Mouse (Mus musculus) lung, embryonic 15.5 days (tissue): Measurements from ENCODE around the gene Plekha6. TPM values are rescaled to one million over a fixed set of nuclear protein-coding genes. Genes with fewer than 3 reads are reported as not detected.
"Not testable (repeated sequence)": the region's sequence is repeated elsewhere in the genome, so short reads cannot be mapped to it uniquely, and the experiment has no call there.

Source experiments
- ATAC-seq: fragments of 200-750 bp; cut with Nextera tagmentation; 2 replicates; pipeline ENCODE4 v1.8.0; 2017; ENCODE audit warnings: moderate number of reproducible peaks, borderline replicate concordance; ENCODE audit not compliant: low FRiP score, low TSS enrichment; ENCODE audit errors: extremely low read depth
- H3K27ac ChIP-seq: fragments of 300-500 bp; sonication (generic); 2 replicates; pipeline ENCODE4 v1.5.1; 2015; ENCODE audit warnings: moderate library complexity, mild to moderate bottlenecking, inconsistent platforms
- H3K27me3 ChIP-seq: fragments of 300-500 bp; sonication (generic); 2 replicates; pipeline ENCODE4 v1.6.1; 2015; ENCODE audit warnings: inconsistent platforms
- H3K36me3 ChIP-seq: fragments of 300-500 bp; sonication (generic); 2 replicates; pipeline ENCODE4 v1.6.1; 2015; ENCODE audit warnings: inconsistent platforms
- H3K4me1 ChIP-seq: fragments of 300-500 bp; sonication (generic); 2 replicates; pipeline ENCODE4 v1.6.1; 2015; ENCODE audit warnings: inconsistent platforms
- H3K4me2 ChIP-seq: fragments of 300-500 bp; sonication (generic); 2 replicates; pipeline ENCODE4 v1.6.1; 2015; ENCODE audit warnings: inconsistent platforms, mild to moderate bottlenecking, moderate library complexity
- H3K4me3 ChIP-seq: fragments of 300-500 bp; sonication (generic); 2 replicates; pipeline ENCODE4 v1.5.1; 2015; ENCODE audit warnings: mild to moderate bottlenecking, inconsistent platforms
- H3K9ac ChIP-seq: fragments of 300-500 bp; sonication (generic); 2 replicates; pipeline ENCODE4 v1.6.1; 2015; ENCODE audit warnings: inconsistent platforms
- H3K9me3 ChIP-seq: fragments of 300-500 bp; sonication (generic); 2 replicates; pipeline ENCODE4 v1.6.1; 2016; ENCODE audit warnings: inconsistent platforms
- WGBS: fragments of 180-500 bp; shearing (Covaris S2); methylation state at CpG from one replicate; pipeline ENCODE4 v1.1.7; 2015; 5-methylcytosine and 5-hydroxymethylcytosine counted together
- polyA plus RNA-seq: library from polyadenylated mRNA; unstranded; fragments of >200 nt; fragmentation: Nextera tagmentation; extraction: Ambion mirVana; gene quantifications from 2 replicates; pipeline ENCODE4 v1.2.1, GENCODE M21; 2015

Plekha6 gene
- polyA plus RNA-seq, 1 experiment from 2014 or later = 7.6 TPM

DNA sequence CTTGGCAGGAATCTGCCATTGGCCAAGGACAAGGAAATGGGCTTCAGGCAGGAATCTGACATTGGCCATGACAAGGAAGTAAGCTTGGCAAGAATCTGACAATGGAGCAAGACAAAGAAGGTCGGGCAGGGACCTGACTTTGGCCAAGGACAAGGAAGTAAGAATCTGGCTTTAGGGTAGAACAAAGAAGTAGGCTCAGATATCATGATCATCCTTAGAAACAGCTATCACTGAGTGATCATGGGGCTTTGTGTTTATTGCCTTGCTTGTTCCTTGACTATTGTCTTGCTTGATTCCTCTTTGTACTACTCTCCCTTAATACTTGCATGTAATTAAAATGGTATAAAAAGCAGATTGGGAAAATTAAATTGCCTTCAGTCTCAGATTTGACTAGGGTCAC is 176.4 kb downstream of the Plekha6 start:
- H3K36me3 ChIP-seq, H3K4me2 ChIP-seq, H3K4me1 ChIP-seq, H3K9me3 ChIP-seq, ATAC-seq, H3K4me3 ChIP-seq, H3K9ac ChIP-seq, H3K27me3 ChIP-seq, H3K27ac ChIP-seq: not testable (repeated sequence)
- WGBS = 73% methylated on average over 1 of the region's 1 CpGs

DNA sequence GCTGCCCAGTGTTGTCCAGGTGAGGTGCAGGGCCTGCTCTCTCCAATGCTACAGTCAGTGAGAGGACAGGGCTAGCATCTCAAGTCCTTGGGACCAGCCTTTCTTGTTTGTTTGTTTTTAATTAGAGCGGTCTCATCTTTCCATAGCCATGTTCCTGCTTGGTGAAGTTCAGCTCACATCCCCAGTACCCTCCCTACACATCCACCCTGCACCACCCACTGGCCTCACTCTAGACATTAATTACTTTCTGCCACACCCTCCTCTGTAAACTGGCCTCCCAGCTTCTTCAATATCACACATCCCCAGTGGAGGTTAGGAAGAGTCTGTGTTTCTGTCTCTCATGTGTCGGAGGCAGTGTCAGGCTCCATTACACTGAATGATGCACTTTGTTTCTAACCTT is 180.3 kb downstream of the Plekha6 start:
- Histone ChIP-seq H3K9me3 (no peaks in the 10 kb centered on the region), H3K4me1 (no peaks in the 10 kb centered on the region), H3K27me3 (no peaks in the 10 kb centered on the region), H3K9ac (no peak overlapping the region), H3K36me3 (no peaks in the 10 kb centered on the region), H3K27ac (no peak overlapping the region), H3K4me2 (no peak overlapping the region), H3K4me3 (no peak overlapping the region)
- 85% methylated on average over 2 of the region's 2 CpGs for WGBS
- ATAC-seq = no peak

DNA sequence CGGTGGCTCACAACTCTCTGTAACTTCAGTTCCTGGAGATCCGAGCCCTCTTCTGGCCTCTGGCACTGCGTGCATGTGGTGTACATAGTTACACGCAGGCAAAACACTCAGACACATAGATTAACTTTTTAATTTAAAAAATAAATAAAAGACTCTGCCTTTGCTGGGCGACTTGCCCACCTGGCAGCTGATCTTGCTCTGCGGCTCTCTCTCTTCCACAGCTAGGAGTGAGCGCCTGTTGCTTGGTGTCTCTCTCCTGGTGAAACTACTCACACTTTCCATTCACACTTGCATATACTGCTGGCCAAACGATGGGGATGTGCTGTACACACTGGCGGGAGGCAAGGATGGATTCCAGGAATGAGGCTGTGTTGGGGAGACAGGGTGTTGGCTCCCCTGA is 182.5 kb downstream of the Plekha6 start:
- WGBS = 70% methylated on average over 9 of the region's 9 CpGs
- no peak overlapping the region for H3K4me2 ChIP-seq
- H3K27ac ChIP-seq = no peak overlapping the region
- H3K9me3 ChIP-seq = no peaks in the 10 kb centered on the region
- no peak for ATAC-seq
- no peak overlapping the region for H3K9ac ChIP-seq
- H3K4me1 ChIP-seq = no peaks in the 10 kb centered on the region
- no peak overlapping the region for H3K4me3 ChIP-seq
- no peaks in the 10 kb centered on the region for H3K27me3 ChIP-seq
- H3K36me3 ChIP-seq = no peaks in the 10 kb centered on the region

DNA sequence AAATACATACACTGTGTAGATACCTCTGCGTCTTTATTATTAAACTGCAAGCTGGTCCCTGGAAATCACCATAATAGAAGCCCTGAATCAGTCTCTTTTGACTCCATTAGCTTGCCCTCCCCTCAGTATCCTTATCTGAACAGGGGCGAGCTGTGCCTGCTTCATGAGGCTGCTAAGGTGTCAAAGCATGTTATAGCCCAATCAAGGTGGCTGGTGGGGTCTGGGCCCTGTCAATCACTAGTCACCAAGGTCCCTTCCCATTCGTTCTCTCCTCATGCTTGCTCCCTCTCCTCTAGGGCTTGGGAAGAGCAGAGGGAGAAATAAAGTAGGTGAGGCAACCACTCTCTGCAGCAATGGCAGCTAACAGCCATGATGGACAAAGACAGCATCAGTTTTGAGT is 183.2 kb downstream of the Plekha6 start:
- no peak overlapping the region for H3K4me2 ChIP-seq
- peaks cover 6% of the 10 kb centered on the region; the same call in 1 of the 2 replicates for H3K27me3 ChIP-seq
- H3K4me1 ChIP-seq = no peaks in the 10 kb centered on the region
- H3K36me3 ChIP-seq = no peaks in the 10 kb centered on the region
- H3K9ac ChIP-seq = no peak overlapping the region
- no peak overlapping the region for H3K4me3 ChIP-seq
- ATAC-seq = no peak
- H3K27ac ChIP-seq = no peak overlapping the region
- H3K9me3 ChIP-seq = no peaks in the 10 kb centered on the region
- 66% methylated on average over 3 of the region's 3 CpGs for WGBS

DNA sequence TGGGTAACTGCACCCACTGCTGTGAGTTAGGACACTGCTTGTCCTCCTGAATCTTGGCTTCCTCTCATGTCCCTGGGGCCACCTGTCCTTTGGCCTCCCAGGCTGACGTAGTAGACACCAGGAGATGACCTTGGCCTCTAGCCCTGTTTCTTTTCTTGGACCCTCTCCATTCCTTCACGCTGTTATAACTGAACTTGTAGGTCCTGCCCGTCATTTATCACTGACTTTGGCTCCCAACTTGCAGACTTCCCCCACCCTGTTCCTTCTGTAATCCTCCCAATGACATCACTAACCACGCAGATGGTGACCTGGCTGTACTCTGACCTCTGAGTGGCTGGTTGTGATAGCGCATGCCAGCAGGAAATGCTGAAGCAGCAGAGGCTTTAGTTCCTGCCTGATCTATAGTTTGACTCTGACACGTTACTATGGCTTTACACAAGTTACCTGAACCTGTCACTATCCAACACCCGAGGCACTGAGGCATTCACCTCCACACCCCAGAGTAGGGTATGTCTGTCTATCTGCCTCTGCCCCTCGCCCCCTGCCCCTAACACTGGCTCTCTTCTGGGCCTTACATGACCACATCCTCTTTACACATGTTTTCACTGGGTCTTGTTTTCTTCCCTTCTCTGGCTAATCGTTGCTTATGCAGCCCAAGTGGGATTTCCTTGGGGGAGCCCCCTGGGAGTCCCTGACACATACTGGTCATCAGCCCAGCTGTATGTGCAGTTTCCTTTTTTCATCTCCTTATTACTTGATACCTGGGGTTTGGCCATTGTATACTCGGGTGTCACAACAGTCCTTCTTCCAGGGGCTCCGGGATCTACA is 183.9 kb downstream of the Plekha6 start:
- H3K27ac ChIP-seq = no peak overlapping the region
- no peak overlapping the region for H3K4me3 ChIP-seq
- no peaks in the 10 kb centered on the region for H3K9me3 ChIP-seq
- H3K36me3 ChIP-seq = no peaks in the 10 kb centered on the region
- no peak for ATAC-seq
- no peak overlapping the region for H3K9ac ChIP-seq
- H3K27me3 ChIP-seq = peaks cover 10% of the 10 kb centered on the region; the same call in 1 of the 2 replicates
- no peaks in the 10 kb centered on the region for H3K4me1 ChIP-seq
- 52% methylated on average over 11 of the region's 11 CpGs for WGBS
- no peak overlapping the region for H3K4me2 ChIP-seq

DNA sequence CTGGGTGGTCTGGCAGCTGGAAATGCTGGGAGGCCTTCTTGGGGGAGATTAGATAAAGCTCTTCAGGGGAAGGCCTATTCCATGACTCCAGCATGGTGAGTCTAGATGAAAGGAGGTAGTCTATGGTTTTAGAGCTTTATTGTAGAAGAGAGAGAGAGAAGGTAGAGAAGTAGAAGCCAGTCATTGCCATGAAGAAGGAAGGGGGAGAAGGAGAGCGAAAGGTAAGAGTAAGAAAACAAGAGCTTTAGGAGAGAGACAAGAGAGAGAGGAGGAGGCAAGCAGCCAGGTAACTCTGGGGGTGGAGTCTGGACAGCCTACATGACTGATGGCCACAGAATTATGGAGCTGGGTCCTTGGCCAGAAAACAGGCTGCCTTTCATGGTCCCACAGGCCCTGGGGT is 186.2 kb downstream of the Plekha6 start, which contains the start of gene Ren1:
Gene Ren1, plus strand, starts transcription at position 301 of the 400 bp plus-strand sequence.
- ATAC-seq = no peak
- Histone ChIP-seq H3K4me1 (0 out of 2 replicates have a peak, but pooled peaks cover 4% of the 10 kb centered on the region), H3K27ac (no peak within 1 kb of the TSS), H3K4me2 (no peak within 1 kb of the TSS), H3K9ac (no peak within 1 kb of the TSS), H3K36me3 (no peaks in the 10 kb centered on the region), H3K27me3 (peaks cover 15% of the 10 kb centered on the region; the same call in 1 of the 2 replicates), H3K9me3 (no peaks in the 10 kb centered on the region), H3K4me3 (no peak within 1 kb of the TSS)
- WGBS = 92% methylated on average over 1 of the region's 1 CpGs

DNA sequence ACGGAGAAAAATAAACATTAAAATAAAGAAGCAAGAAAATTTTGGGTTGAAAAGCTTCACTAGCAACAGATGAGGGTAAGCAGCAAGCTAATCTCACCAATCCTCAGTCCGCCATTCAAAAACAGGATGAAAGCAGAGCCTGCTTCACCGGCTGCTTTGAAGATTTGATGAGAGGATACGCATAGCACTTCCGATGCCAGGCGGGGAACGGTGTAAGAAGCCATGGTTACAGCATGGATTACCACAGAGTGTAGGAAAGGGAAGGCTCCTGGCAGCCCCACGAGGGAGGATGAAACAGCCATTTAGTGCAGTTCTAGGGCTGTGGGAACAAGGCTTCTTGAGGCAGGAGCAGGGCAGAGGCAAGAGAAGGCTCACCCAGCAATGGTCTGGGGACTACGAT is 187.8 kb downstream of the Plekha6 start:
- peaks cover 24% of the 10 kb centered on the region; the same call in 1 of the 2 replicates for H3K27me3 ChIP-seq
- ATAC-seq = no peak

More for the DNA sequence above, 187.8 kb downstream of the Plekha6 start:
- no peaks in the 10 kb centered on the region for H3K9me3 ChIP-seq
- H3K4me2 ChIP-seq = no peak overlapping the region
- H3K36me3 ChIP-seq = no peaks in the 10 kb centered on the region
- no peak overlapping the region for H3K9ac ChIP-seq
- no peak overlapping the region for H3K27ac ChIP-seq
- peaks cover 11% of the 10 kb centered on the region for H3K4me1 ChIP-seq
- WGBS = 46% methylated on average over 9 of the region's 9 CpGs
- H3K4me3 ChIP-seq = no peak overlapping the region

Other genes starting within 250 kb of the Plekha6 start
- gene Mdm4, start 133.6 kb upstream of the Plekha6 start, polyA plus RNA-seq = 33.3 and 36.7 TPM in 2 replicates
- gene Pik3c2b, start 118.5 kb upstream of the Plekha6 start, polyA plus RNA-seq = 6.0 and 6.1 TPM in 2 replicates
- 38.0 and 39.2 TPM in 2 replicates for gene Ppp1r15b, start 33.1 kb upstream of the Plekha6 start, polyA plus RNA-seq
- 0.16 TPM in 1 of 2 replicates, not detected in the other for gene Golt1a, start 145.6 kb downstream of the Plekha6 start, polyA plus RNA-seq
- gene Kiss1, start 157.7 kb downstream of the Plekha6 start, polyA plus RNA-seq = 7.7 and 8.3 TPM in 2 replicates
- 1.5 TPM in 2 replicates for gene Ren1, start 186.3 kb downstream of the Plekha6 start, polyA plus RNA-seq
- 2.7 and 3.0 TPM in 2 replicates for gene Etnk2, start 199.4 kb downstream of the Plekha6 start, polyA plus RNA-seq